Mouse (Mus musculus) erythroblast, embryonic 14.5 days (primary cell): ENCODE measurements around the gene Gnmt.

ENCODE experiments used
- GATA1 ChIP-seq: IDR thresholded peaks from 2 replicates; pipeline ENCODE4 v1.6.1; 2012; ENCODE audit warnings: low read length, inconsistent platforms, mixed read lengths
- TAL1 ChIP-seq: IDR thresholded peaks from 3 replicates; pipeline ENCODE4 v1.6.1; 2012; ENCODE audit warnings: low read length, inconsistent platforms, mixed read lengths

- TF ChIP-seq GATA1 (no peak), TAL1 (0 out of 3 replicates have a peak, but pooled peaks have one; percentile 18)
Measured at GRCm38 (mm10) chr17:46741305-46741704, 12.3 kb upstream of the Gnmt start.
